Mouse (Mus musculus) olfactory bulb, adult 2 months (tissue): ENCODE data around the gene Prdm8.

Experiments
- CTCF ChIP-seq: fragments of 200-500 bp; IDR thresholded peaks from 2 replicates; pipeline ENCODE4 v1.5.1; 2012; ENCODE audit warnings: low read depth, mild to moderate bottlenecking, low read length, moderate library complexity; ENCODE audit not compliant: insufficient read depth
- POLR2A ChIP-seq: fragments of 200-500 bp; IDR thresholded peaks from 2 replicates; pipeline ENCODE4 v1.6.1; 2012; ENCODE audit warnings: mild to moderate bottlenecking, low read depth, low read length, moderate library complexity; ENCODE audit not compliant: insufficient read depth

GRCm38 (mm10) chr5:98179606-98180005 lies 12.6 kb downstream of the Prdm8 start:
- TF ChIP-seq CTCF (no peak), POLR2A (no peak)
